Mouse (Mus musculus): ENCODE results near the gene Nenf.

The Nenf gene

GRCm38 (mm10) chr1:191283110-191284040, 34.6 kb downstream of the Nenf start:
- DNase-seq (ENCODE audit: low spot score in 2 of 2) = no peak

GRCm38 (mm10) chr1:191282319-191282718, 35.7 kb downstream of the Nenf start:
- no peak for DNase-seq (ENCODE audit: low spot score in 2 of 2)

DNA sequence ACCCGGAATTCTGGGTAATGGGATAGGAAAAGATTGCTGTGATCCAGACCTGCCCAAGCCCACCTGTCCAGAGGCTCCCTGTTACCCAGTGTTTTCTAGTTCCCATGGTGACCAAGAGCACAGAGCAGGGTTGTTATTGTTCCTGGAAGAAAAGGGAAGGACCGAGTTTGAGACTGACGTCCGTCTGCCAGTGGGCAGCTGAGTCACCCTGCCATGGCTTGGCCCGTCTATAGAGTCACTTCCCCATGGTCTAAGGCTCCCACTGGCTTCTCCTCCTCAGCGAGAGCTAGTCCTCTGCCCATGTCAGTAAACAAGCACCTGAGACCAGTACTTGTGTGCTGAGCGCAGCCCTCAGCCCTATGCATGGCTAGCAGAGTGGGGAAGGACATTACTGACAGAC, 36.8 kb downstream of the Nenf start:
- DNase-seq (ENCODE audit: low spot score in 2 of 2) = peak; percentile 15 to 27

DNA sequence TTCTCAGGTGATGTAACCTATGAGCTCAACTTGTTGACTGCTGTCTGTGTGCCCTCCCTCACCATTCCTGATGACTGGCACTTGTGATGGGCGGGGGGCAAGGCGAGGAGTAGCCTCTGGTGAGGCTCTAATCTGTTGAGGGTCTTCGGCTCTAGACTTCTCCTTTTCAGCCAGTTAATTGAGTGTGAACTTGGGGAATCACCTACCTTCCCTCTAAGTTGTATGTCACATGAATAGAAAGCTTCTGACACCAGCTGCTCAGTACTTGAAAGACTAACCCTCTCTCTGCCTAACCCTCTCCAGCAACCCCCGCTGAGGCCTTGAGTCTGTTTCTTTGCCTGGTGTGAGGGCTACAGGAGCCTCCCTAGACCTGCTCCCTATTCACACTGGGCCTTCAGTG, 39.7 kb downstream of the Nenf start:
- DNase-seq (ENCODE audit: low spot score in 2 of 2) = no peak

DNA sequence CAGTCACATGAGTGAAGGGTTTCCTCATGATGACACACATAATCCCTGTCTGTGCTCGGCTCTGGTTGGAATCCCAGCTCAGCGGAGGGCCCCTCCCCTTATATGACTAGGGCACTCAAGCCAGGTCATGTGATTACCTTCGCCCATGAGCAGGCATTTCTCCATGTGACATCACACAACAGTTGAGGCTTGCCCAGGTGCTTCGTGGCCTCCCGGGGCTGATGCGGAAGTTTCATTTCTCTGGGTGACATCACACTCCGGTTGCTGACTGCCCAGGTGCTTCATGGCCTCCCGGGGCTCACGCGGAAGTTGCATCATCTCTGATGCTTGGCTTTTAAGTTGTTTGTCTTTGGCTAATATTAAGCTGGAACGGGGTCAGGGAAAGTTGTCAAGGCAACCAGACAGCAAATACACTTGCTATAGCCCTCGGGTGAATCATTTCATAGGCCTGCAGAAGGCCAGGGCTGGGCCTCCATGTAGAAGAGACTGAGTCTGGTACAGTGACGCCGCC, 40.4 kb downstream of the Nenf start:
- peak; percentile 56 to 57 for DNase-seq (ENCODE audit: low spot score in 2 of 2)

DNA sequence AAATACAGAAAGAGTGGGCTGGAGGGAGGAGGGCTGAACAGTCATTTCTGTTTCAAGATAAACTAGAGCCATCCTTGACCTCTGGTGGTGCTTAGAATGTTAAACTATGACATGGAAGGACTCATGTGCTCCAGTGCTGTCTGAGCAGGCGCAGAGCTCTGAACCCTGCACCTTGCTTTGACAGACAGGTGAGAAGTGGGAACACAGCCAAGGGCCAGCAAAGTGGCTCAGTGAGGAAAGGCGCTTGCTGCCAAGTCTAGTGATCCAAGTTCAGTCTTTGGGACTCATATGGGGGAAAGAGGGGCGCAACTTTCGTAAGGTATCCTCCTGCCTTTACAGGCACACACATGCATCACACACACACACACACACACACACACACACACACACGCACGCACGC, 41.8 kb downstream of the Nenf start:
- no peak for DNase-seq (ENCODE audit: low spot score in 2 of 2)

- peak; percentile 43 to 62 for DNase-seq (ENCODE audit: low spot score in 2 of 2)
Measured at GRCm38 (mm10) chr1:191275527-191275926, 42.5 kb downstream of the Nenf start.

DNA sequence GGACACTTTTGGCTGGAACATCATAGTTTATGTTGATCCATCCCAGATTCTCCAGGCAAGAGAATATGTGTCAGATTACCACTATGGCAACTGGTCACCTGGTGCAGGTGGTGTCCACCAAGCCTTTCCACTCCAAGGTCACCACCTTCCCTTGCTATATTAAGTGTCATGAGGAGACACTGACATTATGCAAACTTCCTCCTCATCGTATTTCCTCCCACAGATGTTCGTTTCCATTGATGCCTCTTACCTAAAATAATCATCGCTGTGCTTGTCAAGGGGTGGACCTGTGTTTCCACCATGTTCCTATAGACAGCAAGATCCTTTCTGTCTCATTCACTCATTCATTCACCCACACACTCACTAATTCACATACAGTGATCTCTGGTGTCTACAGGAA, 45.3 kb downstream of the Nenf start:
- no peak for DNase-seq (ENCODE audit: low spot score in 2 of 2)

- no peak for DNase-seq (ENCODE audit: low spot score in 2 of 2)
Measured at GRCm38 (mm10) chr1:191269648-191269952, 48.4 kb downstream of the Nenf start.

GRCm38 (mm10) chr1:191268797-191269647, 49.0 kb downstream of the Nenf start:
- no peak for DNase-seq (ENCODE audit: low spot score in 2 of 2)

DNA sequence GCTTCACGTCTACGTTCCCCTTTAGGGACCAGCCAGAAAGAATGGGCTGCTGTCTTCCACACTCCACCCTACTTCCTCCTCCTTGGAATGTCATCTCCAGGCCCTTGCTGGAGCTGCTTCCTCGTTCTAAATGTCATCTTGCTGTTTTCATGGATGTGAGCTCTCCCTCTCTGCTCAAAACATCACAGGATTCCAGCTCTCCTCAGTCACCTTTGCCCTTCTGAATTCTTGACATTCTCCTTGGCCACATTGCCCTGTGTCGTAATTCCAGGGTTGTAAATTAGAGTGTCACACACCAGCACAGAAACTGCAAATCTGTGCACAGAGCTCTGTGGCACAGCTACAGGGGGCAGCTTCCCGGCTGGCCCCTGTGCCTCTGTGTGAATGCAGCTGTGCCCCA, 50.1 kb downstream of the Nenf start:
- no peak for DNase-seq (ENCODE audit: low spot score in 2 of 2)

GRCm38 (mm10) chr1:191267162-191267561, 50.8 kb downstream of the Nenf start:
- no peak for DNase-seq (ENCODE audit: low spot score in 2 of 2)

DNA sequence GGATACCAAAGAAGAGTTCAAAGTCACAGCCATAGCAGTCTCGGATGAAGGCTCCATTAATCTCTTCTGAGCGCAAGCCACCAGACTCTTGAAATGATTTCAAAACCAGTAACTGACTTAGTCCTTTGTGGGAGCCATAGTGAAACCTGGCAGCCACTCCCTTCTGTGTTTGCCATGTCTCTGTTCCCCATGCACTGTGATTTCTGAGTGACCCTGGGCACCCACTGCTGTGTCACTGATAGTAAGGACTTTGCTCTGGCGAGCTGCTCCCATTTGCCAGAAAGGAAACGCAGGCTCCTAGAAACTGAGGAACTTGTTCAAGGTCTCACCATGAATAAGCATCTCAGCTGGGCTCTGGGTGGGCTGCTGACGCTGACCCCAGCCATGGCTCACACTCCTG, 54.5 kb downstream of the Nenf start:
- no peak for DNase-seq (ENCODE audit: low spot score in 2 of 2)

GRCm38 (mm10) chr1:191261861-191262260, 56.1 kb downstream of the Nenf start:
- DNase-seq (ENCODE audit: low spot score in 2 of 2) = no peak

- DNase-seq (ENCODE audit: low spot score in 2 of 2) = no peak
Measured at GRCm38 (mm10) chr1:191259661-191260060, 58.3 kb downstream of the Nenf start.

GRCm38 (mm10) chr1:191259121-191259520, 58.9 kb downstream of the Nenf start:
- DNase-seq (ENCODE audit: low spot score in 2 of 2) = peak; percentile 20 to 29

DNA sequence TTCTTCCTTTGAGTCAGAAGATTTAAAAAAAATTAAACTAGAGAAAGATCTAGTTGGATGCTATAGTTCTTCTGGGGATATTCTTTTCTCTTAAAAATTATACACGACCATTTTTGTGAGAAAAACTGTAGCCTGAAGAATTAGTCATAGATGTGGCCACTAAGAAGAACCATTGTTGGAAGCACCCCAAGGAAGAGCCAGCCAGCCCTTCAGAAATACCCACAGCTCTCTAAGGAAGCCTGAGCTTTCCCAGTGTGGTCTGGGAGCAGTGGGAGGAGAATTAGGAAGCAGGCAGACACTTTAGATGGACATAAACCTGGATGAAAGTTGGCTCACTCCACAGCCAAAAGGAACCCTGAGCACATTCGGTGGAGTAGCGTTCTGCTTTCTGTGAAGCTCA, 59.5 kb downstream of the Nenf start:
- no peak for DNase-seq (ENCODE audit: low spot score in 2 of 2)

DNA sequence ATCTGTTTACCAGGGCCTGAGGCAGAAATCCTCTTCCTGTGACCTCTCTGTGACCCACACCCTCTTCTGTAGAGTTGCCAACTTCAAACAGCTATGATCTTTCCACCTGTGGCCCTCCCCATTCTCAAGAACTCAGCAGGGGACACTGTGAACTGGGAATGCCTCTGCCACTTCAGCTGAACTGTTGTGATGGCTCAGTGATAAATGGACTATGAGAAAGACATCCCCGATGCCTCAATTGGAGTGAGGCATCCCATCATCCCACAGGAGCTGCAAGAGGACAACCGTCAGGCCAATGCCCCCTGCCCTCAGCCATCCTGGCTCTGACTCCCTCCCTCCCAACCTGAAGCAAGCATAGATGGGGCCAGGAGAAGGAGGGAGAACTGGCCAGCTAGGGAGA, 60.0 kb downstream of the Nenf start:
- DNase-seq (ENCODE audit: low spot score in 2 of 2) = no peak

DNA sequence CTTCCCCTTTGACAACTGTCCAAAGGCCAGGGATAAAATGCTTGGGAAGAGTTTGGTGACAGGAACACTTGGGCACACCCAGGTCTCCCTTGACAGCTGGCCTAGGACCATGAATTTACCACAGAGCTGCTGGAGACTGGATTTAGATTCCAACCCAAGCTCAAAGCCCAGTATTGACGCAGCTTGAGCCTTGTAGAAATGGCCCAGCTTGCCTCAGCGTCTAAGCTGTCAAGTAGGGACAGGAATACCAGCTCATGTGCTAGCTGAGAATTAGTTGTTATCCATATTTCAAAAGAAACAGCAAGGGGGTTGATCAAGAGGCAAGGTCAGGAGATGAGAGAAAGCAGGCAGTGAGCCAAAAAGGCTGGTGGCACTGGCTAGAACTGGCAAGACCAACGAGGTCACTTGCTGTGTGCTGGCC, 60.6 kb downstream of the Nenf start:
- DNase-seq (ENCODE audit: low spot score in 2 of 2) = no peak

Data from spleen, postnatal 36 days (tissue).